Mouse (Mus musculus) bone marrow, adult 2 months (tissue): ENCODE results near the gene Tsc2.

Source experiments
- CTCF ChIP-seq: fragments of 200-500 bp; IDR thresholded peaks from 2 replicates; pipeline ENCODE4 v1.5.1; 2011; ENCODE audit warnings: low read length, control low read depth; ENCODE audit not compliant: control insufficient read depth, insufficient read depth
- POLR2A ChIP-seq: fragments of 200-500 bp; IDR thresholded peaks from 2 replicates; pipeline ENCODE4 v1.6.1; 2011; ENCODE audit warnings: low read depth, mild to moderate bottlenecking, control low read depth, low read length, borderline replicate concordance; ENCODE audit not compliant: control insufficient read depth

DNA sequence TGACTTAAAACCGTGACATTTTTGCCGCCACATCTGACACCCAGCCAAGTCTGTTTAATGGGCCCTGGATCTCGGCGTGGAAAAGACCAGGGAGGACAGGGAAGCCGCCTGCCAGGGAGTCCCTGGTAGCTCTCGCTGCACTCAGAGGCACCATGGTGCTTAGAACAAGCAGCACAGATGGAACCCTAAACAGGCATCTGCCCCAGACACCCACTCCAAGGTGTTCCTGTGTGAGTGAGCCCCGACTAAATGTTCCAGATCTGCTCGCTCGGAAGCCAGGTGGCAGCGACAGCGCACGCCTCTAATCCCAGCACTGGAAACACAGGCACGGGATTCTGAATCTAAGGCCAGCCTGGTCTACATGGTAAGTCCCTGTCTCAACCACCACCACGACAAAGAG is 2.4 kb downstream of the Tsc2 start:
- no peak for TF ChIP-seq CTCF
- TF ChIP-seq POLR2A: no peak
